Mouse (Mus musculus) spleen, postnatal 14 days (tissue): ENCODE data around the gene Chmp6.

Experiments used
- DNase-seq, 2 experiments: peaks; one replicate each; pipeline ENCODE4 v3.0.0; 2021 to 2022; ENCODE audit warnings: low spot score in 2 of 2

Chmp6 gene

DNA sequence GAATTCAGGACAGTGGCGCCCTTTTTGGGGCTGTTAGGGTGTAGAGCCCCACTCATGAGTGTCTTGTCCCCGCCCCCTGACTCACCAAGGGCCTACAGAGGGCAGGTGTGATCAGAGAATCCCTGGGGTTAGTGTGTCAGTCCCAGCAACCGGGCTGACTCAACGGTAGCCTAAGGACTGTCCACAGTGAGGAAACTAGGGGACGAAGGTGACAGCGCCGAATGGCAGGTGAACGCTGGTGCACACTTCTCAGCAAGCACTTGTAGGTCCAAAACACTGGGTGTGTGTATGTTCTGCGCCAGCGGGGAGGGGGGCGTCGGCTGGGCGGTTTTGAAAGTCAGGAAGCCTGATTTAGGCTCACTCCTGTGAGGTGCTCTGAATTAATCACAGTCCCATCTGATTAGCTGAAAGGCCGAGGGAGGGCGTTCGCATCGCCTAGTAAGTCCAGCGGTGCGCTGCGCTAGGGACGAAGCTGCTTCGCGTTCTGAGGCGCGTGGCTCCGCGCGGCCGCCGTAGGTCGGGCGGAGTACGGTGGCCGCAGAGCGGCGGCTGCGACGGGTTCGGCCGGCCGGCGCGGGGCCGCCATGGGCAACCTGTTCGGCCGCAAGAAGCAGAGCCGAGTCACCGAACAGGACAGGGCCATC is at the start of gene Chmp6:
Chmp6 (plus strand) TSS at position 151 of the 644 bp plus-strand sequence.
- DNase-seq = peak; percentile 74 to 84

GRCm38 (mm10) chr11:119866837-119867236 is 46.4 kb upstream of the Chmp6 start:
- no peak for DNase-seq

- DNase-seq = no peak
These were observed 45.1 kb upstream of the Chmp6 start for GRCm38 (mm10) chr11:119868138-119868537.

DNA sequence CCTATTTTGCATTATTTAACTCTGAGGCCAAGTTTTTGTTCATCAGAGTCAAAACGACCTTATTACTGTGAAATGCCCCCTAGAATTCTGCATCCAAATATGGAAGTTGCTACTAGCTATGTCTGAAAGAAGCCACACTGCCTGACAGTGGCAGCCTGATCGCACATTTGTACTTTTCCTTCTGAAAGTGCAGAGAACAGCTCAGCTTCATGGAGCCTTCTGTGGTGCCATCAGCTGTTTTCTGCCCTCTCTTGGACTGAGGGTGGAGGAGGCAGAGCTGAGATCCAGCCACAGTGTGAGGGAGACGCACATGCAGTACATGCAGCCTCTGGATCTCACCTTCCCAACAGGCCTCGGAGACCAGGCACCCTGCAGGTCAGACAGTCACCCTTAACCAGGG is 44.7 kb upstream of the Chmp6 start:
- DNase-seq = no peak

DNA sequence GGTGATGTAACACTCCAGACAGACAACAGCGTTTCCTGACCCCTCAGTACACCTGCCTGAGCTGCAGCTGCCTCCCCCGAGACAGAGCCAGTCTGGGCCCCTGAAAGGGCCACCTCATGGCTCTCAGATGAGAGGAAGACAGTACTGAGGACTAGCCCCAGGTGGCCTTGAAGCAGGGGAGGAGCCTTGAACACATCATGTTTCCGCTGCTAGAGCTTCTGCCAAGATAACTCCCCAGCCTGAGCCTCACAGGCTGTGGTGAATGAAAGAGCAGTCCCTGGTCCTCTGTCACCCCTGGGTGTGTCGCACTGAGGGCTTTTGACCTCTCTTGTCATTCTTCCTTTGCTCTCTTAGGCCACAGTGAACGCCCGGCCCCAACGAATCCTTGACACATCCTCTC is 42.1 kb upstream of the Chmp6 start:
- no peak for DNase-seq

GRCm38 (mm10) chr11:119873643-119874042 is 39.6 kb upstream of the Chmp6 start:
- DNase-seq = no peak

DNA sequence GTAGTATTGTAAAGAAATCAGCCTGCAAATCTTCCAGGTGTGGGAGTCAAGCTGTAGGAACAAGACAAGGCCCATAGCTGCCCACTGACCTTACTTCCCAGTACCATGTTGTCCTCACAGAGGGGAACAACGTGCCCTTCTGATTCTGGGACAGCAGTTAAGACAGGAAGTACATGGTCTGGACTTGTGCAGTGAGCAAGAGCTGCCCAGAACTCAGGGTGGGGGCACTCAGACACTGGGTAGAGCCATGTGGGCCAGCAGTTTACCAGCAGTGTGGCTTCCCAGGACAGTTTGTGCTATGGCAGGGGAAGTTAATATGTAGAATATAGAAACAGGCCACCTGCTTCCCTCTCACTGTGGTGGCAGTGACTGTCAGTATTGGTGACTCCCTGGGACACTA is 38.4 kb upstream of the Chmp6 start:
- DNase-seq = no peak

DNA sequence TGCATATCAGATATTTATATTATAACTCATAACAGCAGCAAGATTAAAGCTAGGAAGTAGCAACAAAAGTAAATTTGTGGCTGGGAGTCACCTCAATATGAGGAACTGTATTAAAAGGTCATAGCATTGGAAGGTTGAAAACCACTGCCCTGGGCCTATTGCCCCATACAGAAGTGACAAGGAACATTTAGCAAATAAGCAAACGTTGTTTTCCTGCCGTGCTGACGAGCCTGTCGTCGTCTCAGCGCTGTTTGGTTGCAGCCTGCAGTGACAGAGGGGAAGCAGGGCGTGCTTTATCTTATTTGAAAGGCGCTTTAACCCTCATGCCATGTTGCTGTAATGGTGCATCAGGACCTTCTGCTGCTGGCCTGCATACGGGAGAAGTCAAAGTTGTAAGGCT is 37.6 kb upstream of the Chmp6 start:
- no peak for DNase-seq

- no peak for DNase-seq
These were observed 36.1 kb upstream of the Chmp6 start for GRCm38 (mm10) chr11:119877124-119877523.

GRCm38 (mm10) chr11:119879573-119879972 is 33.7 kb upstream of the Chmp6 start:
- no peak for DNase-seq

DNA sequence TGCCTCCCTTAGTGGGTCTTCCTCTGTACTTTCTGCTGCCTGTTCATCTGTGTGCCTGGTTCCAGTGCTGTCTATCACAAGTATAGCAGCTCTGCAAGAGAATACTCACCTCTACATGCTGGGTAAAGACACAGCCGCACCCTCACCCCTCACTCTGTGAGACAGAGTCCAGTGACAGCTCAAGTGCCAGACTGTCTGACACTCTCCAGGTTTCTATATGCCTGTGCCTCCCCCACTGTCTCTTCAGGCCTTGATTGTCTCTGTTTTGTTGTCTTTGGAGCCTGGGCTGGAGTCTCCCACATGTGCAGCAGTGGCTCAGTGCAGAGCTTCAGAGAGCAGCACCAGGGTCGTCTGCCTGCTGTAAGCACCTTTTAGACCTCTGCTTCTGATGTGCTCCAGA is 29.6 kb upstream of the Chmp6 start:
- DNase-seq = no peak

- DNase-seq = no peak
These were observed 23.3 kb upstream of the Chmp6 start for GRCm38 (mm10) chr11:119889966-119890365.

DNA sequence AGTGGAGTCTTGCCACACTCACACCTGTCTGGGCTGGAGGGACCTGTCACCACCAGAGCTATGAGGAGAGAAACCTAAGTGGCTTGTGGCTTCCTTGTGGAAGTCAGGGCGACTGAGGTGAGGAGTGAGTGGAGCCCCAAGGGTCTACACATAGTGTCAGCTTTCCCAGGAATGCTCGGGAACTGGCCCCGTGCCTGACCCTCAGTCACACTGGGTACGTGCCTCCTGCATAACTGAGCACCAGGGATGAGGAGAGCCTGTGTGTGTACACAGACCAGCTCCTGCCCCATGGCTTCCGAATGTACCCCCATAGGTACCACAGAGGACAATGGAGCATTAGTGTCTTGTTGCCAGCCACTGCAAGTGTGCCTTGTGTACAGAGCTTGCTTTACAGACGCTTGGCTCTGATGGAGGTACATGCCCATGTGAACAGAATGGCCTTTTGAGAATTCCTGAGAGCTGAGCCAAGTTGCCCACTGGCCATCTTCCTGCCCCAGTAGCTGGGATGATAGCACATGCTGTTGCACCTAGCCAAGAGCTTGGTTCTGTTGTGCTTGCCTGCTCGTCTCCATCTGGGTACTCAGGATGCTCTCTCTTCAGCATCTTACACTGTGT is 21.5 kb upstream of the Chmp6 start:
- DNase-seq = no peak

DNA sequence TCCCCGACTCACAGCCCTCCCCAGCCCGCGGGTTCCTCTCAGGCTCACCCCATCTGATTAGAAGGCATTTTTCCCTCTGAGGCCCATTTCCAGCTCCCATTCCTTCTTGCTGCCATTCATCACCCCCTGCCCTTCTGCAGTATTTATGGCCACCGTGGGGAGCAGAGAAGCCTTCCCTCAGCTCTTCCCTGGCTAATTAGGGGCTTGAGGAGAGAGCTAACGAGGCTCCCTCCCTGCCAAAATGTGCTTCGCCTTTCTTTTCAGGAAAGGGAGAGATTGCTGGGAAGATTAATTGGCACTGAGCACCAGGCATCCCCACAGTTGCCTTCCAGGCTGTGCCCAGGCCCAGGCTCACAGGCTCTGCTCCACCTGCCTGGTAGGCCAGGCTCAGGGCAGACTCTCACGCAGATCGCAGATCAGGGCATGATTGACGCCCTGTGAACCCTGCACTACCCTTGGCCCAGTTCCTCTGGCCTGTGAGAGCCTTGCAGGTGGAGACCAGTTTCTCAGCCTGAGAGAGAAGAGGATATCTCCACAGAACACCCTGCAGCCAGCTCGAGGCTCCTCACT is 19.5 kb upstream of the Chmp6 start:
- no peak for DNase-seq

DNA sequence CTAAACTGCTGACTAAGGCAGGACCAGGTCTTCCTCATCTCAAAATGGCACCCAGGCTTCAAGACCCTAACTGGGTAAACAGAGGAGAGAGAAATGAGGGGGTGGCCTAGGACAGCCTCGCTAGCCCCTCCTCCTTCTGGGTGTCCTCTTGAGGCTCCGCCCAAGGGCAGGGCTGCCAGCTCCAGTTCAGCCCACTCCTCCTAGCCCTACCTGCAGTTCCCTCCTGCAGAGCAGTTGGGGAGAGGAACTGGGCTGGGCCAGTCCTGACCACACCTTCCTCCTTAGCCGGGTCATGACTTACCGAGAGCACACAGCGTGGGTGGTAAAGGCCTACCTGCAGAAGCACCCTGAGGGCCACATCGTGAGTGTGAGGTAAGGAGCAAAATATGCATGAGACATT is 18.6 kb upstream of the Chmp6 start:
- DNase-seq = no peak

DNA sequence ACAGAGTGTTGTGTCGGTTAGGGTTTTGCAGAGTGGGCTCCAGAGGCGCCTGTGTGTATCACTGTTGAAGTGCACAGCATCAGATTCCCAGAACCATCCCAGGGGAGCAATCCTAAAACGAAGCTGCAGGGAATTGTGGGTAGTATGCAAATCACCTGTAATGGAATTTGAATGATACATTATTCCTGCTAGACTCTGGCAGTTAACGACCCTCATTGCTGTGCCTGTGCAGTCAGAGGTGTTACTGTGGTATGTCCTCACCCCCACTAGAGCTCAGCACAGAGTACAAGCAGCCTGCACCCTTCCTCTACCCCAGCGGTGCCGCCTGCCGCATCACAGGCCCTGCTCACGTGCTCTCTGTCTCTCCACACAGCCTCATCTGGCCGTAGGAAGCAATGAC is 16.2 kb upstream of the Chmp6 start:
- no peak for DNase-seq

- DNase-seq = no peak
These were observed 14.3 kb upstream of the Chmp6 start for GRCm38 (mm10) chr11:119898976-119899375.

GRCm38 (mm10) chr11:119901174-119901573 is 12.1 kb upstream of the Chmp6 start:
- DNase-seq = no peak

DNA sequence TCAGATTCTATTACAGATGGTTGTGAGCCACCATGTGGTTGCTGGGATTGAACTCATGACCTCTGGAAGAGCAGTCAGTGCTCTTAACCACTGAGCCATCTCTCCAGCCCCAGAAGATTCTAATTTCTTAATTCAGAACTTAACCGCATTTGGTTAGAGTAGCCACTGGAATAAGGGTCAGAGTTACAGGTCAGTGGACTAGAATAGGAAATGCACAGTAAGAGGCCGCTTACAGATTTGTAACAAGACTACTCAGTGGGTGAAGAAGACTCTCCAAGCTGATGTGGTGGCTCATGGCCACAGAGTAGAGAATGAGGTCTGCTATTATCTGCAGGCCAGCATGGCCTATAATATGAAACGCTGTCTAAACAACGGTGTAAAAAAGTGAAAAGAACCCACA is 10.3 kb upstream of the Chmp6 start:
- no peak for DNase-seq

DNA sequence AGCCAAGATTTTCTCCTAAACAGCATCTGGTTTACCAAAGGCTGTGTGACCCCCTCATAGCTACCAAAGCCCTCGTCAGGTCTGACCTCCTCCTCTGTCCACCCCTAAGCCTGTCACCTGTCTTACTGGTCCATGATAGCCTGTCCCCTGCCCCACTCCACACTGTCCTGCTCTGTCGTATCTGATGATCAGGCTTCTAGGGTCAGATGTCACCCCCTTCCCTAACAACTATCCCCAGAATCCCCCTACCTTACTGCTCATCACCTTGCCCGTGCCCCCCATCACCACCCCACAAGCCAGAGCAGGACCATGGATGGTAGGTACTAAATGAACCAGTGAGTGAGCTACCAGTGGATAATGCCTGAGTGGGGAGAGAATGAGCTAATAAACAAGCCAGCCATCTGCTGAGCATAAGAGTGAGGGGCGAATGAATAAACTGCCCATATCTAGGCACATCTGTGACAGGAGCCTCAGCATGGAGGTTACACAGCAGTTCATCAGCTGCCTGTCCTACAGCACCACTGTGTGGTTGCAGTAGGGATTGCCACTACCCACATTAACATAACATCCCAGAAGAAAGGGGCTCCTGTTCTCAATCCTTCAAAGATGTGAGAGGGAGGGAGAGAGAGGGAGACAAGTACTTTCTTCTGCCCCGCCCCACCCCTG is 8.5 kb upstream of the Chmp6 start:
- peak in 1 of 2 experiments; percentile 50 for DNase-seq

DNA sequence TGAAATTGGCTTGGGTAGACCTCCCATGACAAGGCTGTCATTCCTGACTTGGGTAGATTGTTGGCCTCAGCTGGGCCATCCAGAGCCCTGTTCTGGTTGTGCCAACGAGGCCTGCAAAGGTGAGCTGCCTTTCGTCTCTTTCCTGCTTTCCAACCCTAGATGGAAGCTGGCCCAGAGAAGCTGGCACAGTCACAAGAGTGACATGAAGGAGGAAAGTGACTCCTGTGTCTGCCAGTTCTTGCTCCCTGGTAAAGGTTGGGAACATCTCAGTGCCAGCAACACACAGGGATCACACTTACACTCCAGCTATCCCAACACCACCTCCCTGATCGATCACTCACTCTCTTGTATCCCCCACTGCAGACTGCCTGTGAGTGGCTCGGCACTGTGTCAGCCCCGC is 7.4 kb upstream of the Chmp6 start:
- DNase-seq = no peak

DNA sequence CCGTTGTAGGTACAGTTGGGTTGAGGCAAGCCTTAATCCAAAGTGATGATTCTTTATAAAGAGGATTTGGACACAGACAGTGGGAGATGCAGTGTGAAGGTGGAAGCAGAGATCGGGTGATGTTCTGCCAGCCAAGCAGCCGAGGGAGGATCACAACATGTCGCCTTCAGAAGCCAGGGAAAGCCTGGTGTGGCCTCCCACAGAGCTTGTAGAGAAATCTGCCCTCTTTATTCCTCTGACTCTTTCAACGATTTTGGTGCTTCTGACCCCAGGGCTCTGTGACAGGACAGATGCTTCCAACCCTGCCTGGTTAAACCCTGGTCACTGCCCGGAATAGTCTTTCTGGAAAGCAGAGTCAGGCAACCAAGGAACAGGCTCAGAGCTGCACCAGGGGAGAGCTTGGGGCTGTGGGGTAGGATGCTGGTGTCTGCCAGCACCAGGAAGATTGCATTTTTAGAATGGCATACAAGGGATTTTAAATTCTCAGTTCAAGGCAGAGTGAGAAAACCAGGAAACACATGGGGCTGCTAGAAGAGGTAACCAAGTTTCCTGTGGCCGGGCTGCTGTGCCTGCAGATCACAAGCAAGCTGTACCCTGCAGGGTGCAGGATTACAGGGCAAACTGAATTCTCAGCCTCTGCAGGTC is 6.1 kb upstream of the Chmp6 start:
- DNase-seq = no peak
